Mouse (Mus musculus) heart, adult 2 months (tissue): Measurements from ENCODE around the gene Mapkapk5.

ENCODE experiments used
- CTCF ChIP-seq: fragments of 200-600 bp; IDR thresholded peaks from 2 replicates; pipeline ENCODE4 v1.8.1; 2022; ENCODE audit warnings: antibody characterized with exemption, mild to moderate bottlenecking, moderate library complexity
- EP300 ChIP-seq: fragments of 200-500 bp; IDR thresholded peaks from 2 replicates; pipeline ENCODE4 v1.6.1; 2011; ENCODE audit warnings: low read depth, low read length, control low read depth; ENCODE audit not compliant: insufficient read depth

DNA sequence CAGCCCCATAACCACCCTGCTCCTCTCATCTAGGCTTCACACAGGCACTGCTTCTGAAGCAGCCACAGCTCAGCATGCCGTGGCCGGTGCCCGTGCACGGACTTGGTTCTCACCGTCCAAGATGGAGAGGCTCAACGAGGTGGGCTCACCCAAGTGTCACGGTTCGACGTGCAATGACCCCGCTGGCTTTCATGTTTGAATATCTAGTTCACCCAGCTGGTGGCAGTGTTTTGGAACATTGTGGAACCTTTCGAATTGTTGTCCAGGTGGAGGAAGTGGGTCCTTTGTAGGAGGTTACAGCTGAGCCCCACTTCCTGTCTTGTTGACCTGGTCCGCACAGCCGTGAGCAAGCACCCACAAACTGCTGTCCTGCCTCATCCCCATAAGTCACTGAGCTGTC lies 28.4 kb upstream of the Mapkapk5 start:
- no peak for TF ChIP-seq EP300
- no peak for TF ChIP-seq CTCF
